Mouse (Mus musculus) C2C12 (cell line): ENCODE results near the gene Gp5. TPM values are rescaled to one million over a fixed set of nuclear protein-coding genes. Genes with fewer than 3 reads are reported as not detected.

Source experiments
- H3K27me3 ChIP-seq: one replicate; pipeline ENCODE4 v1.6.1; 2011; ENCODE audit not compliant: control insufficient read depth, insufficient read depth, insufficient read length
- H3K36me3 ChIP-seq: one replicate; pipeline ENCODE4 v1.6.1; 2011; ENCODE audit not compliant: control insufficient read depth, insufficient read depth
- H3K4me3 ChIP-seq: one replicate; pipeline ENCODE4 v1.5.1; 2011; ENCODE audit warnings: mild to moderate bottlenecking, control low read depth; ENCODE audit not compliant: poor library complexity, insufficient read depth, severe bottlenecking
- H3K79me2 ChIP-seq: one replicate; pipeline ENCODE4 v1.6.1; 2011; ENCODE audit not compliant: control insufficient read depth, insufficient read depth
- H3K79me3 ChIP-seq: one replicate; pipeline ENCODE4 v1.6.1; 2011; ENCODE audit warnings: low read depth, control low read depth
- H3ac ChIP-seq: one replicate; pipeline ENCODE3; 2011; ENCODE audit warnings: low read depth; ENCODE audit not compliant: control insufficient read depth, insufficient read length
- CEBPB ChIP-seq: IDR thresholded peaks from one replicate; pipeline ENCODE4 v1.6.1; 2011; ENCODE audit warnings: low read depth, mild to moderate bottlenecking, control low read depth, moderate library complexity
- CTCF ChIP-seq: IDR thresholded peaks from one replicate; pipeline ENCODE4 v1.5.1; 2011; ENCODE audit not compliant: control insufficient read depth, insufficient read depth, insufficient read length
- FOSL1 ChIP-seq: IDR thresholded peaks from one replicate; pipeline ENCODE4 v1.8.0; 2011; ENCODE audit warnings: mild to moderate bottlenecking, low read length; ENCODE audit not compliant: poor library complexity, insufficient read depth, severe bottlenecking
- MAX ChIP-seq: IDR thresholded peaks from one replicate; pipeline ENCODE4 v1.6.1; 2011; ENCODE audit warnings: mild to moderate bottlenecking, control low read depth
- MYOD1 ChIP-seq: IDR thresholded peaks from one replicate; pipeline ENCODE4 v1.6.1; 2011; ENCODE audit warnings: low read depth; ENCODE audit not compliant: control insufficient read depth, insufficient read length
- MYOG ChIP-seq: IDR thresholded peaks from one replicate; pipeline ENCODE4 v1.6.1; 2011; ENCODE audit not compliant: control insufficient read depth, insufficient read length; ENCODE audit errors: extremely low read depth
- USF1 ChIP-seq: IDR thresholded peaks from one replicate; pipeline ENCODE4 v1.6.1; 2011; ENCODE audit warnings: low read depth, mild to moderate bottlenecking, control low read depth, moderate library complexity
- polyA plus RNA-seq: library from polyadenylated mRNA; unstranded; fragments of >200 nt; fragmentation: generic; extraction: Trizol; gene quantifications from one replicate; pipeline ENCODE4 v1.2.1, GENCODE M21; 2012; ENCODE audit warnings: missing spikeins

Gp5 gene
- polyA plus RNA-seq, 1 experiment = 0.20 TPM

GRCm38 (mm10) chr16:30260012-30260635 is 50.5 kb downstream of the Gp5 start:
- Histone ChIP-seq H3K79me3 (no peaks in the 10 kb centered on the region), H3K27me3 (no peaks in the 10 kb centered on the region), H3K4me3 (no peak overlapping the region), H3ac (no peak overlapping the region), H3K79me2 (no peaks in the 10 kb centered on the region), H3K36me3 (no peaks in the 10 kb centered on the region)
- TF ChIP-seq MYOG = no peak
- no peak for TF ChIP-seq CEBPB
- TF ChIP-seq MAX = no peak
- TF ChIP-seq MYOD1 = no peak
- TF ChIP-seq USF1 = no peak
- no peak for TF ChIP-seq FOSL1
- no peak for TF ChIP-seq CTCF

- no peaks in the 10 kb centered on the region for H3K27me3 ChIP-seq
- TF ChIP-seq USF1 = no peak
- TF ChIP-seq MYOG = no peak
- no peak for TF ChIP-seq FOSL1
- TF ChIP-seq MAX = no peak
- TF ChIP-seq MYOD1 = no peak
- TF ChIP-seq CTCF = no peak
- no peak for TF ChIP-seq CEBPB
- H3K36me3 ChIP-seq = no peaks in the 10 kb centered on the region
- H3ac ChIP-seq = no peak overlapping the region
- no peaks in the 10 kb centered on the region for H3K79me2 ChIP-seq
- no peak overlapping the region for H3K4me3 ChIP-seq
- H3K79me3 ChIP-seq = no peaks in the 10 kb centered on the region
Observed at GRCm38 (mm10) chr16:30259444-30259843, 51.1 kb downstream of the Gp5 start.

DNA sequence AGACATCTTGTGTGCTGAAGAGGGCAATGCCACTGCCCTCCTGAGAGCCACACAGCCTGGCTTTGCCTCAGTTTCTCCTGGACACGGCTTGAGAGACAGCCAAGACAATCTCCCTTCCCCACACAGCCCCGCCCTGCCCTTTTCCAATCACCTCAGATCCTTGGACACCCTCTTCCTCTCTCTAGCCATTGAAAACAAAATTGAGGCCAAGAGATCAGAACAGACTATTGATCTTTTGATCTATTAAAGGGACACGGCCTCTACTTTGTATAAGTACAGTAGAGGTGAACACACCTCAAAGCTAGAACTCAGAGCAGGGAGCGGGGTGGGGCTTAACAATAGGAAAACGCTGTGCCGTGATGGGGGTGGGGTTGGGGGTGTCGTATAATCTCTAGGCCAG is 52.1 kb downstream of the Gp5 start:
- TF ChIP-seq CTCF (no peak), FOSL1 (no peak), USF1 (no peak), CEBPB (no peak), MYOD1 (no peak), MYOG (no peak), MAX (no peak)
- no peaks in the 10 kb centered on the region for H3K27me3 ChIP-seq
- no peak overlapping the region for H3K4me3 ChIP-seq
- no peak overlapping the region for H3ac ChIP-seq
- H3K36me3 ChIP-seq = no peaks in the 10 kb centered on the region
- H3K79me3 ChIP-seq = no peaks in the 10 kb centered on the region
- H3K79me2 ChIP-seq = no peaks in the 10 kb centered on the region

DNA sequence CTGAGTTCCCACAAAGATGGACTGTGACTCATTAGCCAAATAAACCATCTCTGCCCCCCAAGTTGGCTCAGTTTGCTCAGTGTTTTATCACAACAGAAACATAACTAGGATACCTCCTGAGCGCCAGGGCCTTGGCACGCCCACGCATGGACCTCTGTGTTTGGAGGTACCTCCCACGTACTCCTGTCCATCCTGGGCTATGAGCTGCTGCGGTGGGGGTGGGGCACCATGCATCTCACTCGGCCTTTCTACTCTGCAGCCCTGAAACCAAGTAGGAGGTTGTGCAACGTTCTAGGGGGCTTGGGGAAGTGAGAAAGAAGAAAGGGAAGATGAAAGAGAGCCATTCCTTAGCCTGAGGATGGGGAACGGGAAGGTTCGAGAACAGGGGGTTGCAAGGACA is 52.9 kb downstream of the Gp5 start:
- Histone ChIP-seq H3K79me2 (no peaks in the 10 kb centered on the region), H3K79me3 (no peaks in the 10 kb centered on the region), H3K27me3 (no peaks in the 10 kb centered on the region), H3K4me3 (no peak overlapping the region), H3ac (no peak overlapping the region), H3K36me3 (no peaks in the 10 kb centered on the region)
- TF ChIP-seq CTCF (no peak), MYOG (no peak), MYOD1 (no peak), CEBPB (no peak), USF1 (no peak), FOSL1 (no peak), MAX (no peak)

Other genes starting within 250 kb of the Gp5 start
- gene Hes1, start 246.4 kb downstream of the Gp5 start, polyA plus RNA-seq = 41.9 TPM
- gene Cpn2, start 43.3 kb downstream of the Gp5 start, polyA plus RNA-seq = 0.01 TPM
- 0.26 TPM for gene Lrrc15, start 27.5 kb downstream of the Gp5 start, polyA plus RNA-seq
- 30.5 TPM for gene Atp13a3, start 95.2 kb upstream of the Gp5 start, polyA plus RNA-seq
- 1.1 TPM for gene Tmem44, start 240.1 kb upstream of the Gp5 start, polyA plus RNA-seq